Mouse (Mus musculus): ENCODE measurements around the gene Bpifb3. TPM values are rescaled to one million over a fixed set of nuclear protein-coding genes. Genes with fewer than 3 reads are reported as not detected.

Bpifb3 gene
- polyA plus RNA-seq, 1 experiment from 2014 or later = not detected

GRCm38 (mm10) chr2:153962821-153963331 is 44.8 kb downstream of the Bpifb3 start:
- no peak overlapping the region for H3K4me3 ChIP-seq (replicated peaks; ENCODE audit: low read depth, low read length)
- no peaks in the 10 kb centered on the region for H3K36me3 ChIP-seq (ENCODE audit: control insufficient read depth, insufficient read depth, low read length)
- no peak overlapping the region for H3K9ac ChIP-seq (replicated peaks; ENCODE audit: low read length)
- no peaks in the 10 kb centered on the region for H3K4me1 ChIP-seq (ENCODE audit: control insufficient read depth, insufficient read depth, low read length)
- H3K27ac ChIP-seq (replicated peaks; ENCODE audit: low read depth, low read length) = no peak overlapping the region
- WGBS = 83% methylated on average over 4 of the region's 4 CpGs
- no peaks in the 10 kb centered on the region for H3K9me3 ChIP-seq (ENCODE audit: control insufficient read depth, low read length)
- DNase-seq (no peak), ATAC-seq (ENCODE audit: low FRiP score, low TSS enrichment) (no peak)
- no peaks in the 10 kb centered on the region for H3K27me3 ChIP-seq (ENCODE audit: control insufficient read depth, insufficient read depth, low read length)
- H3K4me2 ChIP-seq (ENCODE audit: low read length) = no peak overlapping the region

GRCm38 (mm10) chr2:153963334-153963733 is 45.3 kb downstream of the Bpifb3 start:
- DNase-seq (no peak), ATAC-seq (ENCODE audit: low FRiP score, low TSS enrichment) (no peak)
- Histone ChIP-seq H3K27ac (replicated peaks; ENCODE audit: low read depth, low read length) (no peak overlapping the region), H3K36me3 (ENCODE audit: control insufficient read depth, insufficient read depth, low read length) (no peaks in the 10 kb centered on the region), H3K9ac (replicated peaks; ENCODE audit: low read length) (no peak overlapping the region), H3K4me3 (replicated peaks; ENCODE audit: low read depth, low read length) (no peak overlapping the region), H3K9me3 (ENCODE audit: control insufficient read depth, low read length) (no peaks in the 10 kb centered on the region), H3K4me2 (ENCODE audit: low read length) (no peak overlapping the region), H3K27me3 (ENCODE audit: control insufficient read depth, insufficient read depth, low read length) (no peaks in the 10 kb centered on the region), H3K4me1 (ENCODE audit: control insufficient read depth, insufficient read depth, low read length) (no peaks in the 10 kb centered on the region)
- 93% methylated on average over 1 of the region's 1 CpGs for WGBS

- no peak for ATAC-seq (ENCODE audit: low FRiP score, low TSS enrichment)
- WGBS = 77% methylated on average over 5 of the region's 5 CpGs
- Histone ChIP-seq H3K27ac (replicated peaks; ENCODE audit: low read depth, low read length) (no peak overlapping the region), H3K4me1 (ENCODE audit: control insufficient read depth, insufficient read depth, low read length) (no peaks in the 10 kb centered on the region), H3K4me3 (replicated peaks; ENCODE audit: low read depth, low read length) (no peak overlapping the region), H3K4me2 (ENCODE audit: low read length) (no peak overlapping the region), H3K9ac (replicated peaks; ENCODE audit: low read length) (no peak overlapping the region), H3K36me3 (ENCODE audit: control insufficient read depth, insufficient read depth, low read length) (no peaks in the 10 kb centered on the region), H3K9me3 (ENCODE audit: control insufficient read depth, low read length) (no peaks in the 10 kb centered on the region), H3K27me3 (ENCODE audit: control insufficient read depth, insufficient read depth, low read length) (no peaks in the 10 kb centered on the region)
- peak; percentile 3 for DNase-seq
These were observed 52.2 kb downstream of the Bpifb3 start for GRCm38 (mm10) chr2:153970221-153970620.

- no peak for DNase-seq
- H3K4me3 ChIP-seq (replicated peaks; ENCODE audit: low read depth, low read length) = no peak within 1 kb of the TSS
These were observed 56.6 kb downstream of the Bpifb3 start, which contains the start of gene Bpifa6 for GRCm38 (mm10) chr2:153974582-153974981. Gene Bpifa6, plus strand, starts transcription at chr2:153974945.

More at GRCm38 (mm10) chr2:153974582-153974981, 56.6 kb downstream of the Bpifb3 start, which contains the start of gene Bpifa6:
- Histone ChIP-seq H3K27me3 (ENCODE audit: control insufficient read depth, insufficient read depth, low read length) (no peaks in the 10 kb centered on the region), H3K9me3 (ENCODE audit: control insufficient read depth, low read length) (no peaks in the 10 kb centered on the region), H3K4me1 (ENCODE audit: control insufficient read depth, insufficient read depth, low read length) (no peaks in the 10 kb centered on the region), H3K27ac (replicated peaks; ENCODE audit: low read depth, low read length) (no peak within 1 kb of the TSS), H3K9ac (replicated peaks; ENCODE audit: low read length) (no peak within 1 kb of the TSS), H3K4me2 (ENCODE audit: low read length) (no peak within 1 kb of the TSS), H3K36me3 (ENCODE audit: control insufficient read depth, insufficient read depth, low read length) (no peaks in the 10 kb centered on the region)
- ATAC-seq (ENCODE audit: low FRiP score, low TSS enrichment) = no peak
- WGBS = 93% methylated on average over 5 of the region's 5 CpGs

Other genes with a start within 250 kb of the Bpifb3 start
- gene Dnmt3c, start 221.6 kb upstream of the Bpifb3 start, polyA plus RNA-seq (2014; fragmentation: Nextera tagmentation; extraction: Ambion mirVana) = 0.17 TPM in 1 of 2 replicates, not detected in the other
- gene Mapre1, start 177.0 kb upstream of the Bpifb3 start, polyA plus RNA-seq (2014; fragmentation: Nextera tagmentation; extraction: Ambion mirVana) = 369 and 443 TPM in 2 replicates
- gene Efcab8, start 138.3 kb upstream of the Bpifb3 start, polyA plus RNA-seq (2014; fragmentation: Nextera tagmentation; extraction: Ambion mirVana) = not detected in 2 replicates
- not detected in 2 replicates for gene Sun5, start 47.1 kb upstream of the Bpifb3 start, polyA plus RNA-seq (2014; fragmentation: Nextera tagmentation; extraction: Ambion mirVana)
- gene Bpifb2, start 43.2 kb upstream of the Bpifb3 start, polyA plus RNA-seq (2014; fragmentation: Nextera tagmentation; extraction: Ambion mirVana) = not detected in 2 replicates
- 0.12 TPM in 1 of 2 replicates, not detected in the other for gene Bpifb6, start 17.8 kb upstream of the Bpifb3 start, polyA plus RNA-seq (2014; fragmentation: Nextera tagmentation; extraction: Ambion mirVana)
- not detected in 2 replicates for gene Bpifb4, start 20.0 kb downstream of the Bpifb3 start, polyA plus RNA-seq (2014; fragmentation: Nextera tagmentation; extraction: Ambion mirVana)
- gene Bpifa6, start 56.7 kb downstream of the Bpifb3 start, polyA plus RNA-seq (2014; fragmentation: Nextera tagmentation; extraction: Ambion mirVana) = not detected in 2 replicates
- not detected in 2 replicates for gene Bpifa2, start 90.0 kb downstream of the Bpifb3 start, polyA plus RNA-seq (2014; fragmentation: Nextera tagmentation; extraction: Ambion mirVana)
- gene Bpifa3, start 212.1 kb downstream of the Bpifb3 start, polyA plus RNA-seq (2014; fragmentation: Nextera tagmentation; extraction: Ambion mirVana) = not detected in 2 replicates
- not detected in 2 replicates for gene Bpifa1, start 224.7 kb downstream of the Bpifb3 start, polyA plus RNA-seq (2014; fragmentation: Nextera tagmentation; extraction: Ambion mirVana)
- gene Bpifa5, start 244.4 kb downstream of the Bpifb3 start, polyA plus RNA-seq (2014; fragmentation: Nextera tagmentation; extraction: Ambion mirVana) = not detected in 2 replicates

Measured in midbrain, embryonic 14.5 days (tissue).